Mouse (Mus musculus) lung, adult 2 months (tissue): Measurements from ENCODE around the gene Fbxw7. TPM values are rescaled to one million over a fixed set of nuclear protein-coding genes. Genes with fewer than 3 reads are reported as not detected.

Source experiments
- DNase-seq: peaks from one replicate; pipeline ENCODE4 v3.0.0; 2022
- H3K4me1 ChIP-seq: fragments of 200-500 bp; 2 replicates; pipeline ENCODE4 v1.6.1; 2011; ENCODE audit warnings: low read length; ENCODE audit not compliant: control insufficient read depth, insufficient read depth
- H3K4me3 ChIP-seq: fragments of 200-500 bp; replicated peaks from 2 replicates; pipeline ENCODE3; 2011; ENCODE audit warnings: low read depth, mild to moderate bottlenecking, control low read depth, low read length; ENCODE audit errors: extremely low read depth
- CTCF ChIP-seq: fragments of 200-500 bp; IDR thresholded peaks from 2 replicates; pipeline ENCODE4 v1.5.1; 2011; ENCODE audit warnings: mild to moderate bottlenecking, low read length, control low read depth; ENCODE audit not compliant: insufficient read depth
- POLR2A ChIP-seq: fragments of 200-500 bp; IDR thresholded peaks from 2 replicates; pipeline ENCODE4 v1.6.1; 2011; ENCODE audit warnings: low read depth, mild to moderate bottlenecking, control low read depth, low read length, borderline replicate concordance; ENCODE audit errors: extremely low read depth
- whole genome bisulfite sequencing: fragments of 180-500 bp; shearing (Covaris S2); methylation state at CpG from one replicate; pipeline ENCODE4 v1.1.7; 2018; 5-methylcytosine and 5-hydroxymethylcytosine counted together
- polyA plus RNA-seq: library from polyadenylated mRNA; depleted of rRNA; stranded (reverse); fragments of >200 nt; gene quantifications from 2 replicates; pipeline ENCODE4 v1.2.3, GENCODE M21; 2012; rRNA removed

Fbxw7 gene
- polyA plus RNA-seq, 1 experiment: 6.7 TPM

GRCm38 (mm10) chr3:84985121-84985625, 170.1 kb downstream of the Fbxw7 start:
- DNase-seq: no peak
- H3K4me3 ChIP-seq: no peak overlapping the region
- no peaks in the 10 kb centered on the region for H3K4me1 ChIP-seq
- no peak for TF ChIP-seq POLR2A
- no peak for TF ChIP-seq CTCF
- 81% methylated on average over 8 of the region's 8 CpGs for WGBS

- no peak for DNase-seq
- no peak overlapping the region for H3K4me3 ChIP-seq
- WGBS: 88% methylated on average over 4 of the region's 4 CpGs
- no peak for TF ChIP-seq POLR2A
- TF ChIP-seq CTCF: no peak
- H3K4me1 ChIP-seq: no peaks in the 10 kb centered on the region
These were observed 173.8 kb downstream of the Fbxw7 start for GRCm38 (mm10) chr3:84988880-84989279.

GRCm38 (mm10) chr3:85005257-85005656, 190.2 kb downstream of the Fbxw7 start:
- H3K4me3 ChIP-seq: no peak overlapping the region
- DNase-seq: no peak
- no peak for TF ChIP-seq CTCF
- TF ChIP-seq POLR2A: no peak
- H3K4me1 ChIP-seq: no peaks in the 10 kb centered on the region
- 78% methylated on average over 2 of the region's 2 CpGs for WGBS

- H3K4me3 ChIP-seq: no peak overlapping the region
- TF ChIP-seq POLR2A: no peak
- TF ChIP-seq CTCF: no peak
- H3K4me1 ChIP-seq: no peaks in the 10 kb centered on the region
- DNase-seq: no peak
- 75% methylated on average over 6 of the region's 6 CpGs for WGBS
These were observed 197.8 kb downstream of the Fbxw7 start for GRCm38 (mm10) chr3:85012889-85013288.

GRCm38 (mm10) chr3:85015667-85016066, 200.6 kb downstream of the Fbxw7 start:
- Histone ChIP-seq H3K4me3 (no peak overlapping the region), H3K4me1 (no peaks in the 10 kb centered on the region)
- 56% methylated on average over 9 of the region's 9 CpGs for WGBS
- no peak for TF ChIP-seq CTCF
- no peak for TF ChIP-seq POLR2A
- no peak for DNase-seq

- no peaks in the 10 kb centered on the region for H3K4me1 ChIP-seq
- no peak for TF ChIP-seq POLR2A
- no peak for TF ChIP-seq CTCF
- no peak overlapping the region for H3K4me3 ChIP-seq
- DNase-seq: no peak
These were observed 205.1 kb downstream of the Fbxw7 start for GRCm38 (mm10) chr3:85020137-85020536.

GRCm38 (mm10) chr3:85021816-85022215, 206.7 kb downstream of the Fbxw7 start:
- no peak overlapping the region for H3K4me3 ChIP-seq
- no peaks in the 10 kb centered on the region for H3K4me1 ChIP-seq
- 90% methylated on average over 6 of the region's 6 CpGs for WGBS
- DNase-seq: no peak
- TF ChIP-seq POLR2A (no peak), CTCF (no peak)

GRCm38 (mm10) chr3:85022800-85023199, 207.7 kb downstream of the Fbxw7 start:
- no peak overlapping the region for H3K4me3 ChIP-seq
- no peak for DNase-seq
- 67% methylated on average over 11 of the region's 11 CpGs for WGBS
- no peaks in the 10 kb centered on the region for H3K4me1 ChIP-seq
- TF ChIP-seq CTCF (no peak), POLR2A (no peak)

- WGBS: 73% methylated on average over 2 of the region's 2 CpGs
- DNase-seq: no peak
- TF ChIP-seq POLR2A (no peak), CTCF (no peak)
- H3K4me1 ChIP-seq: no peaks in the 10 kb centered on the region; the same call in 1 of the 2 replicates
- H3K4me3 ChIP-seq: no peak overlapping the region
These were observed 209.2 kb downstream of the Fbxw7 start for GRCm38 (mm10) chr3:85024237-85024636.

GRCm38 (mm10) chr3:85024817-85025705, 210.0 kb downstream of the Fbxw7 start:
- Histone ChIP-seq H3K4me1 (no peaks in the 10 kb centered on the region; the same call in 1 of the 2 replicates), H3K4me3 (no peak overlapping the region)
- TF ChIP-seq POLR2A (no peak), CTCF (no peak)
- no peak for DNase-seq
- 40% methylated on average over 6 of the region's 6 CpGs for WGBS

Other genes with a start within 250 kb of the Fbxw7 start
- gene Arfip1, start 232.6 kb upstream of the Fbxw7 start, polyA plus RNA-seq: 9.4 and 14.2 TPM in 2 replicates
- 0.04 TPM in 1 of 2 replicates, not detected in the other for gene Tigd4, start 221.7 kb upstream of the Fbxw7 start, polyA plus RNA-seq
- 6.4 and 11.9 TPM in 2 replicates for gene Tmem154, start 149.1 kb upstream of the Fbxw7 start, polyA plus RNA-seq